Mouse (Mus musculus) kidney, adult 8-10 months (tissue): ENCODE measurements around the gene Snrnp200.
A peak's percentile ranks its signal among the peaks of the same experiment; 100 is the strongest.
"Not testable (repeated sequence)": the region's sequence is repeated elsewhere in the genome, so short reads cannot be mapped to it uniquely, and the experiment has no call there.

Experiments used
- DNase-seq, 2 experiments: peaks; one replicate each; pipeline ENCODE4 v3.0.0; 2022

Gene Snrnp200

DNA sequence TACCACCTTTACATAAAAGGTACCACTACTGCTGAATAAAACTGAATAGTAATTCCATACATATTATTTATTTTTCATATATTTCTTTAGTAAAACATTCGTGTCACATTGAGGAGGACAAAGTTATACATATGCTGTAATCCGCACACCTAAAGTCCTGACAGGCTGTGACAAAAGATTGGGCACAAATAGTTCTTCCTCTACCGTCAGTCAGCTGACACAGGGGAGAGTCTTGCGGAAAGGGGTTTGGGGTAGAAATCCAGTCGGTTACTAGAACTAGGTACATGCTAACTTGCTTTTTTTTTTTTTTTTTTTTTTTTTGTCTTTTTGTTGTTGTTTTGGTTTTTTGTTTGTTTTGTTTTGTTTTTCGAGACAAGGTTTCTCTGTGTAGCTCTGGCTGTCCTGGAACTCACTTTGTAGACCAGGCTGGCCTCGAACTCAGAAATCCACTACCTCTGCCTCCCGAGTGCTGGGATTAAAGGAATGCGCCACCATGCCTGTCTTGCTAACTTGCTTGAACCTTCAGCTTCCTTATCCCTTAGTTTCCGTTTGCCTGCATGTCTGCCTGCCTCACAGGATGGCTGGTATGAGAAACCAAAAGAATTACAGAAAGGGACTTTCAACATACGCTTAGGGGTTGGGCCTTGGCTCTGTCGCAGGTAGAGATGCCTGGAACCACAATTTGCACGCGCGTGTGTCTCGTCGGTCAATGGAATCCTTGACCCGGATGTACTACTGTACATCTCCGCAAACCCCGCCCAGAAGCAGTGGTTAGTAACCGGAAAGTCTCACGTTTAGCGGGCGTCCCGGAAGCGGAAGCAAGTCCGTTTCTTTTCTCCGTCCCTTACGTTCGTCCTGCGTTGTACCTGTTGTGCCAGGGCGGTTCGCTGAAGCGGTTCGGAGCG, at the start of gene Snrnp200, which contains the start of gene 1810024B03Rik:
TSS of gene Snrnp200 (plus strand) at position 840 of the 905 bp plus-strand sequence.
TSS of gene 1810024B03Rik (minus strand) at position 734 of the 905 bp plus-strand sequence.
- peak; percentile 96 for DNase-seq

DNA sequence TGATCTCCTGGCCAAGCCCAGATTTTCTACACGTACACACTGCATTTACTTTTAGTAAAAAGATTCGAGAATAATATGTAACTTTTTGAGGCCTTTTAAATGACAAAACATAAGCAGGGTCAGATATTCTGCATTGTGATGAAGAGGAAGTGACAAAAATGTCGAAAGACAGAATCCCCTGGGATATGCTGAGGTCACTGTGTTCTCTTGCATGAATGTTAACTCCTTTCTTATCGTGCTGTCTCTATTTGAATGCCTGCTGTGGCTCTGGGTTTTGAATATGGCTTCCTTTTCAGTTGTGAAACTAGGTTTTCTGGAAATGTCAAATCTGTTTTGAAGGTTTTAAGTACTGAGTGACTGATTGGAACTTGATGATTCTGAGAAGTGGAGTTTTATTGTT, 42.5 kb upstream of the Snrnp200 start:
- no peak for DNase-seq

DNA sequence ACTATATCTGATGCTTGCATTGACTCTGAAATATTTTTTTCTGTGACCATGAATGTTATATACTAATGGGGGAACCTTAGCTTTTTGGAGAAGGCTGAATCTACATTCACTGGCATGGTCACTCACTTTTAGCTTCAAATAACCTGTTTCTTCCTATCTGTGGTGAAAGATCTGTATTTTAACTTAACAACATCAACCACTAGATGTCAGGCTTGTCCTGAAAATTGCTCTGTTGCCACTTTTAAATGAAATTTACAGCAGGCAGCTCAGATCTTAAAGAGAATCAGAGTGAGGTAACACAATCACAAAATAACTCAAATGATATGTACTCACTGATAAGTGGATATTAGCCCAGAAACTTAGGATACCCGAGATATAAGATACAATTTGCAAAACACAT, 41.9 kb upstream of the Snrnp200 start:
- DNase-seq = peak in 1 of 2 experiments; percentile 34

DNA sequence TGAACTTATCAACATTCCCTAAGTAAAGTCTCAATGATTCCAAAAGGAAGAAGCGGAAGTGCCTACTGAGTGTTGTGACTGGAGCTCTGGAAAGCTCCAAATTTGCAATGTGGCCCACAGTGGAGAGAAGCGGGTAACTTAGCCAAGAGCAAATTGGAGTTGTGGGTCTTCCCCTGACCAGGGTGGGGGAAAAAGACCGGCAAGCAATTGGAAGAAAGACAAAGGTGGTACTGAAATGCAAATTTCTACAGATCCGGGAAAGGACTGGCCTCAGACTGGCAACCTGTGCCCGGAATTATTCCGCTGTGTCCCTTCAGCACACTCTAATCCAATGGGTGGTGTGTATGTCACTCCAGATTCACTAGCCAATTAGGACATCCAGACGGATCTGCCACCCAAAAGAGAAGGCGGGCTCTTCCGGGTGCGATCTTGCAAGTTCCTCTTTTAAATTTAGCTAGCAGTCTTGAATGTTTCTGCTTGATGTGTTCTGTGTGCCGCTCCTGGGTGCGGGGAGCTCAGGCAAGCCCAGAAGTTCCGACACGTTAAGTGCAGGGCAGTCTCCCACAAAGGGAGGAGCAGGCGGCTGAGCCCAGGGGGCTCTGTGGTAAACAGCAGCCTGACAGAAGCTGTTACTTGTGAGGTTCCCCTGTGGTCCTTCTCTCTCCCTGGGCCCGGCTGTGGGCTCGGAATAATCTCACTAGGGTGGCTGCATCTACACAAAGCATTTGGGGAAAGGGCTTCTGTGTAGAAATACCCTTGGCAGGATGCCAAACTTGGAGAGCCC, 25.4 kb upstream of the Snrnp200 start:
- peak; percentile 84 to 92 for DNase-seq

DNA sequence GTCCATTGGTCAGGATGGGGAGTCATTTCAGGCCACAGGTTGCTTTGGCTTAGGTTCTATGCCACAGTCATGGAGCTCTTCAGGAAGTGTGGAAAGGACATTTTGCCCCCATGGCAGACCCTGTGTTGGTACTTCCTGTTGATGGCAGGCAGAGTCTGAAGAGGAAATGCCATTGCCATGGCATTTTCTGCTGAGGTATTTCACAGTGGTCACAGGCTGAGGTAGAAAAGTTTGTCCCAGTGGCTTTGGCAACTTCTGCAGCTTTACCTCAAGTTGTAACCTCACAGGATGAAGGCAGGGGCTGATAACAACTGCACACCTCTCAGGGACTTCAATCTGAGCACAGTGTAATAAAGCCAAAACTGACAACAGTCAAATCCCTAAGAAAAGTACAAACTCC, 18.6 kb upstream of the Snrnp200 start:
- no peak for DNase-seq

DNA sequence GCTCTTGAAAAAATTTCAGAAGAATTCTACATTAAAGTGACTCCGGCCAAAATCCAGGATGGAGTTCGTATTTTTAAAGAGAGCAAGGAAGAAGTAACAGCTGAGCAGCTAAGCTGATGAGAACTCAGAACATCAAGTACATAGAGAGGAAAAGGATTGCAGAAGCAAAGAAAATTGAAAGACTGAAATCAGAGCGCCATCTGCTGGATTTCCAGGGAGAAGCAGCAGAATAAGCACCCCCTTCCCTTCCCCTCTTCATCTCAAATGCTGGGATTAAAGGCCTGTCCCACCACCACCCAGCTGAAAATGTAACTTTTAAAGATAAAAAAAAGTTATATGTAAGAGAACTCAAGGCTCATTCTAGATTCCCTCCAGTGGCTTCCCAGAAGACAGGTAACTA, 3.3 kb upstream of the Snrnp200 start:
- DNase-seq = peak; percentile 27 to 62

DNA sequence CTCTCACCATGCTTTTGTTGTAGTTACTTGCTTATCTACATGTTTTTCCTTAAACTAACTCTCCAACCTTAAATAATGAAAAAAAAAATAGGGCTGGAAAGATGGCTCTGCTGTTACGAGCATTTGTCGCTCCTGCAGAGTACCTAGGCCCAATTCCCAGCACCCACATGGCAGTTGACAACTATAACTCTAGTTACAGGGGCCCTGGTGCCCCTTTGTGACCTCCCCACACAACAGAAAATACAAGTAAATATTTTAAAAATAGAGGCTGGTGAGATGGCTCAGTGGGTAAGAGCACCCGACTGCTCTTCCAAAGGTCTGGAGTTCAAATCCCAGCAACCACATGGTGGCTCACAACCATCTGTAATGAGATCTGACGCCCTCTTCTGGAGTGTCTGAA, 2.2 kb upstream of the Snrnp200 start:
- not testable (repeated sequence) for DNase-seq

DNA sequence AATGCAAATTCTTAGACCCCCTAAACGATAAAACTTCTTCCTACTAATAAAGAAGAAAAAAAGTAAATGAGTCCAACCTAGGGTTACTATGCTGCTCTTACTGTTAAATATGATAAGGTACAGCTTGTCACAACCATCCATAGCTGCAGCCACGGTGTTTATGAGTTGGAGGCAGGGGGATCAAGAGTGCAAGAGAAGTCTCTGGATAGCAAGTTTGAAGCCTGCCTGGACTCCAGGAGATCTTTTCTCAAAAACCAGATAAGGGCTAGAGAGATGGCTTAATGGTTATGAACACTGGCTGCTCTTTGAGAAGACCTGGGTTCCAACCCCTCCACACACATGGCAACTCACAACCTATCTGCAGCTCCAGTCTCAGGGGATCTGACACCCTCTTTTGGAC, 1.3 kb upstream of the Snrnp200 start:
- no peak for DNase-seq

DNA sequence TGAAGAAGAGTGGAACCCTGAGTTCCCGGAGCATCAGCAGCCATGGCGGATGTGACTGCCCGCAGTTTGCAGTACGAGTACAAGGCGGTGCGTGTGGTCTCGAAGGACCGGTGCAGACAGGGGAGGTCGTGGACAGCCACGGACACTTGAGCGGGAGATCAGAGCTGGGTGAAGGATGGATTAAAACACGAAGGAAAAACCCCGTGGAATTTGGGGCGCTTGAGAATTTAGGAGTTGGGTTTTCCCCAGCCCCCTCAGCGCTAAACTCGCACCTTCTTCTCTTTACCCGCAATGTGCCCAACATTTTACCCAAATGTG, 225 bp downstream of the Snrnp200 start:
- DNase-seq = no peak

DNA sequence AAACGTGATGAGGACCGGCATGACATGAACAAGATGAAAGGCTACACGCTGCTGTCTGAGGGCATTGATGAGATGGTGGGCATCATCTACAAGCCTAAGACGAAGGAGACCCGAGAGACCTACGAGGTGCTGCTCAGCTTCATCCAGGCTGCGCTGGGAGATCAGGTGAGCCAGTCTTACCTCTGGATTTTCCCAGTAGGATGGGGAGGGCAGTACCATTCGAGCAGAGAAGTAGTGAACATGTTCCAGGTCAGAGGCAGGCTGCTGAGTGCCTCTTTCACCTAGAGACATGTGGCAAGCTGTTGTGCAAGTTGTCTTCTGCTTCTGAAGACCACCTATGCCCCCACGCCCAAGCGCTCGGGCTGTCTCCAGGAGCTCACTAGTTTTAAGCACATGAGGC, 2.5 kb downstream of the Snrnp200 start:
- no peak for DNase-seq

DNA sequence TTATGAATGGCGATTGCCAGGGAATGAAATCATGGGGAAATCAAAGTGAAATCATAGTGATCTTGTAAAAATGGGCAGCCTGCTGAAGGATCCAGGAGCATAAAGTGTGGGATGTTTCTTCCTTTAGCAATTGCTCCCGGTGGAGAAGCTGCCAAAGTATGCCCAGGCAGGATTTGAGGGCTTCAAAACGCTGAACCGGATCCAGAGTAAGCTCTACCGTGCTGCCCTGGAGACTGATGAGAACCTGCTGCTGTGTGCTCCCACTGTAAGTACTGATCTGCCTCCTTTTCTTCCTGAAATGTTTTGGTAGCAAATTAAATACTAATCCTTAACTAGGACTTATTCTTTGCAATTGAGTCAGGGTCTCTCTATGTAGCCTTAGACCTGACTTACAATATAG, 9.6 kb downstream of the Snrnp200 start:
- no peak for DNase-seq

DNA sequence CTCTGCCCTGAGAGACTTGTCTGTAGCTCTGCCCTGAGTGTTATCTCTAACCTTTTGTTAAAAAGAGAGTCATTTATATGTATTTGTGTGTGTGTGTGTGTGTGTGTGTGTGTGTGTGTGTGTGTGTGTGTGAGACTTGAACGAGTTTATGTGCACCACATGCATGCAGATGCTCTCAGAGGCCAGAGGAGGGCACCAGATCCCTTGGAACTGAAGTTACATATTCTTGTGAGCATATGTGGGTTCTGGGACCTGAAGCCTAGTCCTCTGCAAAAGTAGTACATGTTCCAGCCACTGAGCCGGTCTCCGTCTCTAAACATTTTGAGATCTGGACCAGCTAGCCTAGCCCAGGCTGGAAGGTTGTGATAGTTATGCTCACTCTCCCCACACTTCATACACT, 17.1 kb downstream of the Snrnp200 start:
- DNase-seq = no peak

DNA sequence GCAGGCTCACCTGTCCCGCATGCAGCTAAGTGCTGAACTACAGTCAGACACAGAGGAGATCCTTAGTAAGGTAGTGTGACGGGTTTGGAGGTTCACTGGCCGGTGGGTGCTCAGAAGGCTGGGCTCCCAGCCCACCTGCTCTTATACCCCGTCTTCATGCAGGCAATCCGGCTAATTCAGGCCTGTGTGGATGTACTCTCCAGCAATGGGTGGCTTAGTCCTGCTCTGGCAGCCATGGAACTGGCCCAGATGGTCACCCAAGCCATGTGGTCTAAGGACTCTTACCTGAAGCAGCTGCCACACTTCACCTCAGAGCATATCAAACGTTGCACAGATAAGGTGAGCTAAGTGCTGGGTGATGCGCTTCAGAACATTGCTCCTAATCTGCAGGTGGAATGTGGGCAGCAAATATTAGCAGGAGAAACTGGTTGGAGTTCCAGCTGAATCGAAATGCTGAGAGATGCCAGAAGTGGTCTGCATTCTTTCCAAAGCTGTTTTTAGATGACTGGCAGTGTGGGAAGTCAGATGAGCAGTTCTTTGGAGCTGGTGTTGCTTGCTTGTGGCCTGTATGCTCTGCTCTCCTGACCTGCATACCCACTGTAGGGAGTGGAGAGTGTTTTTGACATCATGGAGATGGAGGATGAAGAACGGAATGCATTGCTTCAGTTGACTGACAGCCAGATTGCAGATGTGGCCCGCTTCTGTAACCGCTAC, 29.9 kb downstream of the Snrnp200 start:
- no peak for DNase-seq

DNA sequence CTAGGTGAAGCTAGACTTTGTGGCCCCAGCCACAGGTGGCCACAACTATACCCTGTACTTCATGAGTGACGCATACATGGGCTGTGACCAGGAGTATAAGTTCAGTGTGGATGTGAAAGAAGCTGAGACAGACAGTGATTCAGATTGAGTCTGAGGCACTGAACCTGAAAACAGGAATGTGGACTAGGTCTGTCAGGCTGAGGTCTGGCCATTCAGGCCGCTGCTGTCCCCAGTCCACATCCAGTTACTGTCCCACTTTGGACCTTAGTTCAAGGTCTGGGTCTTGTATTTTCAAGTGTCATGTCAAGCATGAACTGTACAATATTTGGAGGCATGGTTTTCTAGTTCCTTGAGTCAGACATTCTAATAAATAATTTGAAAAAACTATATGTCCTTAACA, 31.9 kb downstream of the Snrnp200 start:
- peak; percentile 31 to 54 for DNase-seq

DNA sequence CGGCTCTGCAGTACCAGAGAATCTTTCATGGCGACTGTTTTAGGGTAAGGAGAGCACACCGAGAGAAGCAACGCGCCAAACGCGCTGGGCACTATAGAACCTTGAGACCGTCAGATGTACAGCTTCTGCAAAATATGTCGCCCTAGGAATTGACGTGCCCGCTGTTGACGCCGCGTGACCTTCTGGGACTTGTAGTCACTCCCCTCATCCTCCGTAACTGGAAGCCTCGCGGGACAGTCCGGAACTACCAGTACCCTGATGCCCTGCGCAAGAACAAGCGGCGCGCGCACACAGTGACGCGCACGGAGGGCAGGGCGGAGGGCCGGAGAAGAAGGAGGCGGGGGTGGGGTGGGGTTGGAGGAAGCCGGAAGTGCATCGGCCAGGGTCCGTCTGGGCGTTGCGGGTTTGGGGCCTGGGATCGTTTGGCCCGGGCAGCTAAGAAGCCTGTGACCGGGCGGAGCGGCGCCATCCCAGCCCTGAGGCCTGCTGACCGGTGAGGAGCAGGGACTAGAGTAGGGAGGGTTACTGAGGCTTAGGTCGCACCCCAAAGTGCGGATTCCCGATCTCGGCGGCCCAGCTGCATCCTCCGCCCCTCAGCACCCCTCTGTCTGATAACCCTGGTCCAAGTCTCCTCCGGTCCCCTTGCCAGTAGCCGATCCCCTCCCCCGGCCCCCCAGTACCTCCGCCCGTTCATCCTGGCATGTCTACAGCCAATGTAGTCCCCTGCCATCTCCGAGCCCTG, 39.6 kb downstream of the Snrnp200 start, which contains the start of the genes Ciao1 and Tmem127:
TSS of gene Ciao1 (minus strand) at position 225 of the 742 bp plus-strand sequence.
TSS of gene Tmem127 (plus strand) at position 317 of the 742 bp plus-strand sequence.
- DNase-seq = peak; percentile 98 to 99

DNA sequence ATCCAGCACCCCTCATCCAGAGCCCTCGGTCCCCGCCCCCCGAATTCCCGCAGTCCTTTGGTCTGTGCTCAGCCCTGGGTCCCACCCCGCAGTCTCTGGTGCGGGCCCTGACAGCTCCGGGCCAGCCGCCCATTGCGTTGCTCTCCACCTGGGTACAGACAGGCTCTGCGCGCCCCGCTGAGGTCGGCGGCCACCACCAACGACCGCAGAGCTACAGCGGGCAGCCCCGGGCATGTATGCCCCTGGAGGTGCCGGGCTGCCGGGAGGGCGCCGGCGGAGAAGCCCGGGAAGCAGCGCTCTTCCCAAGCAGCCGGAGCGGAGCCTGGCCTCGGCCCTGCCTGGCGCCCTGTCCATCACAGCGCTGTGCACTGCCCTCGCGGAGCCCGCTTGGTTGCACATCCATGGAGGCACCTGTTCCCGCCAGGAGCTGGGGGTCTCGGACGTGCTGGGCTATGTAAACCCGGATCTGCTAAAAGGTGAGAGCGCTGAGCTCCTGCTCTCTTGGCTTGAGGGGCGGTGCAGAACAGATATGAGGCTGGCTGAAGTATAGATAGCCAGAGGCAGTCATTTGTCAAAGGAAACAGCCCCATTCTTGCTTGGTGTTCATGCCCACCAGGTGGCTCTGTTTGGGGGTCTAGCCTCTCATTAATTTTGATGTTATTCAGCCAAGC, 40.3 kb downstream of the Snrnp200 start:
- DNase-seq = peak; percentile 31 to 35

DNA sequence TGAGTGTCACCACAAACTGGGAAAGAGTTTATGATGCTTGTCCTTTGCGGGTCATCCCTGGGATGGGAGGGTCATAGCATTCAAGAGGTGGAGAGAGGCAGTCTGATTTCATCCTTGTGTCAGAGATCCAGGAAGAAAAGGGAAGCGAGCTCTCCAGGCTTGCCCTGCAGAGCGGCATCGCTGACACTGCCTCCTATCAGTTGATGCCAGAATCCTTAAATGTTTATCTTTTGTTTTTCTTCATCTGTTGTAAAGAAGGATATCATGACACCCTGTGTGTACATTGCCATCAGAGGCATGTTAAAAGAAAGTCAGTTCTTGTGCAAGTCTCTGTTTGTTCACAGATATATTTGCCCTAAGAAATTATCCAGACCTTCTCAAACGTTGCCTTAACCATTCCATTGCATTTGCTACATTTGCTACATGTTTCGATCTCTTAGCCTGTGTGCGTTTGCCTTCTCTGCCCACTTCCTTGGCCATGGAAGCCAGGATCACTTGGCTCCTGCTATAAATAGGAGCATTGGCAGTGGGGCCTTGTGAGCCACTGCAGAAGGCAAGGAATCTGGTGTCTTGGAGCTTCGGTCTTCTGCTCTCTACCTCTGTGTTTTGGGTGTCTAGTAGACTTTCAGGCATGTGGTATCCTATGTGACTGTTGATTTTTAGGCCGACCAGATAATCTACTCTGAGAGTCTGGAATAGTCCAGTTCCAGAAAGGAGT, 42.3 kb downstream of the Snrnp200 start:
- no peak for DNase-seq

DNA sequence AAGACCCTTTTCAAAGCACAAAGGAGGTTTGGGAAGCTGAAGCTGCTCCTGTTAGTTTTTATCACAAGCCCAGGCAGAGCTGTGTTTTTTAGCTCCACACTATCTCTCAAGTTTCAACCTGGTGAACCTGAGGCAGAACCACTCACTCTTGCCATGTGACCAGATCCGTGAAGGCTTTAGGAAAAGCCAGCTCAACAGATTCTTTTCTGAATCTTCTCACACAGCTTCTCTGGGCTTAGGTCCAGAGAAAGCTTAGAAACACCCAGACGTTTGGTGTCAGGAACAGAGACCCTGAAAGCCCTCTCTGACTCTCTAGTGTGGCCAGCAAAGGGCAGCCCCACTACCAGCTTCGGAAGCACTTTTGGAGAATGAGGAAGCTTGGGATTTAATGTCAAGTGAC, 43.3 kb downstream of the Snrnp200 start:
- DNase-seq = peak; percentile 32 to 53

DNA sequence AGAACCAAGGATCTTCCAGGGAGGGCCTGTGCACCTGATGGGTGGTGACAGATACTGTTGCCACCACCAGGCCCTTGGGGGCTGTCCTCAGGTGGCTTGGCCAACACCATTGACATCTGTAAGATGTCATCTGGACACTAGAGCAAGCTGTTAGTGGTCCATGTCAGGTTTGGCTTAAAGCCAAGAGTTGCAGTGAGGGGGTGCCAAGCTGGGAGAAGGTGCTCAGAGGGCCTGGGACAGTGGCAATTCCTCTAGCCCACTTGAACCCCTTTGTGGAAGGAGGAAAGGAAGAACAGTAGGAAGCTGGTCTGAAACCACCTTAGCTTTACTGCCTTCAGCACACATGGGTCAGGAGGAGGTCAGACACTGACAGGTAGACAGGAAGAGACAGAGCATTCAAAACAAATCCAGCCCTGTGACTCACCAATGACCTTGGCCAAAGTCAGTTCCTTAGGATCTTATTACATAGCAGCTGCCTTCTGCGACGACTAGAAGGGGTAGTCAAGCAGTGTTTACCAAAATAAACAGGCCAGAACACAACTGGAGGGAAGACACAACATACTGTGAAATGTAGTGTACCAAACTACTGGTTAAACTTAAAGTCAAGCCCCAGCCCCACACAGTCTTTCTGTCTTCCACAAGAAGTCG, 43.8 kb downstream of the Snrnp200 start:
- DNase-seq = peak in 1 of 2 experiments; percentile 43

DNA sequence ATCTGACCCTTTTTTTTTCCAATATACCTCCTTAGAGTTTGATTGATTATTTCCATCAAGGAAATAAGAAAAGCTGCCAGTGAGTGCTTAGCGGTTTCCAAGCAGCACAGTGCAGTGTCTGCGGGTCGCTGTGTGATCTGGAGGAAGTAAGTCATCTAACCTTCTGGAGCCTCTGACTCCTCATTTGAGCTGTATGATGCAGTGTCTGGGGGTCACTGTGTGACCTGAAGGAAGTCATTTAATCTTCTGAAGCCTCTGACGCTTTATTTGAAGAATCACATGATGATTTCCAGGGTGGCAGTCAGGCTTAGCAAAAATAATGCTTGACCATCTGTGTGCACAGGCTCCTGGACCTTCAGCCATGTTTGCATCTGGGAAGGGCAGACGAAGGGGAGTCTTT, 44.6 kb downstream of the Snrnp200 start:
- no peak for DNase-seq
